Mouse (Mus musculus) hindlimb bud, embryonic 11.5 days (tissue): Measurements from ENCODE around the gene Cmah.

Experiments used
- DNase-seq: peaks from one replicate; pipeline ENCODE4 v3.0.0-alpha.2; 2012; ENCODE audit warnings: low read depth, low spot score; ENCODE audit errors: extremely low spot score

Cmah gene

DNA sequence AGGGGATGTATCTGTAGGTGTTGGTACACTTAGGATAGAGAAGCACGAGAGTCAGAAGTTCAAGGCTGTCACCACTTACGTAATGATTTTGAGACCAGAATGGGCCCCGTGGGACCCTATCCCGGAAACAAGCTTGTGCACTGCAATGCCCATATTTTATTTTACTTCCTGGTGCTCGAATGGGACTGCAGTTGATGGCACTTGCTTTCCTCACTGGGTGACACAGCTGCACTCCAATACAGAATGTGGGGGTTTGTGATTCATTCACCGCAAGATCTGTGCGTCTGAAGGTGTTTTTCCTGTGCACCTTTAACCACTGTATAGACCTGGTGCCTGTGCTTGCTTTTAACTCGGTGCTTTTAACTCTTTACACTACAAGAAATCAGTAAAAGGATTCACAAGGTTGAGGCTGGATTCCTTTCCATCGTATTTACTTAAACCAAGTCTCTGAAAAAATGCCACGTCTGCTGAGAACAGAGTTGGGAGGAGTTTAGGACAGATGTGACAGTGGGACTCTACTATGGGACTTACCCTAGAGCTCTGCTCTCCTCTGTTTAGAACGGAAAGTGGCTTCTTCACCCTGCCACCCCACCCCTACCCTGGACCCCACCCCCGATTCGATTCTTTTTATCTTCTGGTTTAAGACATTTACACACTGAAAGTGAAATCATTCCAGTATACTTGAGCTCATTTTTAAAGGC is 88.5 kb downstream of the Cmah start:
- no peak for DNase-seq

GRCm38 (mm10) chr13:24416409-24416808 is 89.2 kb downstream of the Cmah start:
- no peak for DNase-seq

DNA sequence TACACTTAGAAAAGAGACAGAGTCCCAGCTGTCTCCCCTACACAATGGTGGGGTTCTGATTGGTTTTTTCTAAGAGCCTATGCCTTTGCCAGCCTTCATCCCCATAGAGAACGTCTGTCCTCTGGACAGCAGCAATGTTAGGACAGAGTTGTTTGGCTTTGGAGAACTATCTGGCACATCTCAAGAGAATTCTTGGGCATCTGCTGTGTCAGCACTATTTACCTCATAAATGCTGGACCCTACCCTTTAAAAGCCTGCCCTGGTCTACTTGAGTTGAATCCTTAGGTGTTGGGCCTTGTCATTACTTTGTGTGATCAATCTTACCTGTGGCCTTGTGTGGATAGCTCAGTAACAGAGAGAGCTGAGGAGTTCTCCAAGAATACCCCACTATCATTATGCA is 90.8 kb downstream of the Cmah start:
- DNase-seq: no peak

- no peak for DNase-seq
Measured at GRCm38 (mm10) chr13:24418814-24419213, 91.6 kb downstream of the Cmah start.

DNA sequence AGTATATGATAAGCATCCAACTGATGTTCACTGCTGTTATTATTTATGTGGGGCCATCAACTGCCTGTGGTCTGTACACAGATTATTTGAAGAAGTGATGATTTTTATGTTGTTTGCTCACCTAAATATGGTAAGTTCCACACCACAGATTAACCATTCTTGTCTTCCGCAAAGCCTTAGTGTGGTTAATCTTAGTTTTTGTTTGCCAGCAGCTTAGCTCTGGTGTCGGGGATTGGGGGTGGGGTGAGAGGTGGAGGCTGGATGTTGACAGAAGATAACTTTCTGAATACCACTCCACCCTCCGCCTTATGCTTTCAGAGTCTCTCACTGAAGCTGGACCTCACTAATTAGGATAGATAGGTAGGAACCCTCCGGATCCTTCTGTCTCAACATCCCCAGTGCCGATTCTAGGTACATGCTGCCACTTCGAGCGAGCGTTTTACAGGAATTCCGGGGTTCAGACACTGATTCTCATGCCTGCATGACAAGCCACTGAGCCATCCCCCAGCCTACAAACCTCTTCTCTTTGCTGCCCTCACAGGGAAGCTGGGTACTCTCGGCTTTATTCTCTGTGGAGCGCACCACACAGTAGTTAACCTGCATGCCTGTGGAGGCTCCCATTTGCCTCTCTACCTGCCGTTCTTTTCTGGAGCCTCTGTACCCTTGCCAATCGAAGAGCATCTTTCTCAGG is 92.5 kb downstream of the Cmah start:
- no peak for DNase-seq

- no peak for DNase-seq
Measured at GRCm38 (mm10) chr13:24421987-24422386, 94.8 kb downstream of the Cmah start.

- no peak for DNase-seq
Measured at GRCm38 (mm10) chr13:24430215-24430614, 103.0 kb downstream of the Cmah start.

DNA sequence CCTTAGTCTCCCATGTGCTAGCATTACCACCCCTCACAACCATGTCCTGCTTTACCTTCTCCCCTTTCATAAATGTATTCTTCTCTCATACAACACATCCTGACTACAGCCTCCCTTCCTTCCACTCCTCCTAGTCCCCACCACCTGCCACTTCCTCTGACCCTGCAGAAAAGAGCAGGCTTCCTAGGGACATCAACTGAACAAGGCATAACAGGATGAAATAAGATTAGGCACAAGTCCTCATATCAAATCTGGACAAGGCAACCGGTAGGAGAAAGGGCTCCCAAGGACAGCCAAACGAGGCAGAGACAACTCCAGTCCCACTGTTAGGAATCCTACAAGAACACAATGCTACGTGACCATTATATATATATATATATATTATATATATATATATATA is 104.4 kb downstream of the Cmah start:
- no peak for DNase-seq

- no peak for DNase-seq
Measured at GRCm38 (mm10) chr13:24442272-24442671, 115.1 kb downstream of the Cmah start.

DNA sequence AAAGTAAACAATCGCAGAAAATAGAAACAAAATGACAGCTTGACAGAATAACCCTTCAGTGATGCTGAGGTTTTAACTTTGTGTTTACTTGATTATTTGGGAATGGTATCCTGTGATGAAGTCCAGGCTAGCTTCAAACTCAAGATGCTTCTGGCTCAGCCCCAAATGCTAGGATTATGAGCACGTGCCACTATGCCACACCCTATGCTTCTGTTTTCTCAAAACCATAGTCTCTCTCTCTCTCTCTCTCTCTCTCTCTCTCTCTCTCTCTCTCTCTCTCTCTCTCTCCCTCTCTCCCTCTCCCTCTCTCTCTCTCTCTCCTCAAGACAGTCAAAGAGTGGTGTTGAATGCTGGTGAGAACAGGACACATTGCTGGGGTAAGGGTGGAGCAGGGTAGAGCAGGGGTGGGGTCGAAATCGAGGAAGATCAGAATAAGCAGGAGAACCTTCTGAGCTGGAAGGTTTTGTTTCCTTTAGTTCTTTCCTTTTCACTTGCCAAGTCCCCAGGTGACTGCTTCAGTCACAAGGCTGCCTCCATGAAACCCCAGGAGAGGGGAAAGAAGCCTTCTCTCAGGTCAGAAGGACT is 116.7 kb downstream of the Cmah start:
- no peak for DNase-seq

GRCm38 (mm10) chr13:24444709-24445108 is 117.5 kb downstream of the Cmah start:
- DNase-seq: no peak

- DNase-seq: no peak
Measured at GRCm38 (mm10) chr13:24445166-24445565, 118.0 kb downstream of the Cmah start.

- no peak for DNase-seq
Measured at GRCm38 (mm10) chr13:24446081-24446480, 118.9 kb downstream of the Cmah start.

DNA sequence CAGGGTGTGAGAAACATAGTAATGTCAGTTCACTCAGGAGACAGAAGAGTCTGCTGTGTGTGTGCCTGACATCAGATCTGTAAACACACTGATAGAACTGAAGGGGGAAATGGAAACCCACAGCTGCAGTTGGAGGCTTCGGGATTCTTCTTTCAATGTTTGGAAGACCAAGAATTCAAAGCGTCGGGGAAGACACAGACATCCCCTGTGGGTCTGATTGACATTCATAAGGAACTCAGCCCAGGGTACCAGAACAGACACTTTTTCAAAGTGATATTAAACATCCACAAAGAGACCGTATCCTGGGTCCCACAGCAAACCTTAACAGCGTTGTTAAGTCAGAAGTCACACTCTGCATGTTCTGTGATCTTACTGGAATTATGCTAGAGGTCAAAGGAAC is 119.8 kb downstream of the Cmah start:
- DNase-seq: no peak

DNA sequence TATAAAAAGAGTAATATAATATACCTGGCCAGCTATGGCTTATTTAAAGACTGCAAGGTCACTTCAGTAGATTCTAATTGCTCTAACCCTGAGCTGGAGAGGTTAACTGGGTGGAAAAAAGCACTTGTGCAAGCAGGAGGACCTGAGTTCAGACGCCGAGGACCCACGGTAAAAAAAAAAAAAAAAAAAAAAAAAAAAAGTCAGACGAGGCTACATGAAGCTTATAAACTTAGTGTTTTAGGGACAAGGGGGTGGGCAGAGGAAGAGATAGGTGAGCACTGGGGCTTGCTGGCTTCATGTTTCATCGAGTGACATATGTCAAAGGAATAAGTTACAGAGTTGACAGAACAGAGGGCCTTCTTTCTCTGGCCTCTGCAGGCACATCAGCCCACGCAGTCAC is 121.4 kb downstream of the Cmah start:
- DNase-seq: no peak

- no peak for DNase-seq
Measured at GRCm38 (mm10) chr13:24451455-24451854, 124.3 kb downstream of the Cmah start.

GRCm38 (mm10) chr13:24453737-24454136 is 126.5 kb downstream of the Cmah start:
- DNase-seq: no peak

DNA sequence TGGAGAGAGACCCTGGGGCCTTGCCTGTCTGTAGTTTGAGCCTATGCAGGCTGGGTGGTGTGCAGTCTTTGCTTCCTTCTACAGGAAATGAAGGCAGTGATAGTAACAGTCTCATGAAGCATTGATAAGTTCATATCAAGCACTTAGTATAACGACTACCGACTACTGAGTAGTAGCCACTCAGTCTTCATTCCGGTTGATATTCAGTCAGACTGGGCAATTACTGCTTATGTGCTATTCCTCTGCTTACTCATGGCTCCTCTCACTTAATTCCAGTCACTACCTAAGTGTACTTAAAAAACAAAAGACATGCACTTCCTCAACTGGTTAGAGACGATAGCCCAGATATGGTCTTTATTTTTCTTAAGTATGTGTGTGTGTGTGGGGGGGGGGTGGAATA is 129.2 kb downstream of the Cmah start:
- no peak for DNase-seq

DNA sequence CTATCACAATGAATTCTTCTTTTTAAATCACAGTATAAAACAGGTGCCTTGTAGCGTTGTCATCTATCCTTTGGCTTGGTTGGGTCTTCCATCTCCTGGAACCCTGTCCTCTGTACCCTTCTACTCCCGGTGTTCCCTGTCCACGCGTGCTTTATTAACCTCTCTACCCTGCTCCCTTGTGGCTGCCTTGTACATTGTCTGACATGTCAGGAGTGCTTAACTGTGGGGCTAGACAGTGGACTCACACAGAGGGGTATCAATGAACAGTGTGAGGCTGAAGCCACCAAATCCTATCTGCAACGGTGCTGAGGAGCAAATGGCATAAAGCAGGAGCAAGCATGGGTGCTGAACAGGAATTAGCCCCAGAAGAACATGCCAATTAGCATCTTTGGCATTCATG is 133.3 kb downstream of the Cmah start:
- DNase-seq: no peak

GRCm38 (mm10) chr13:24463767-24464166 is 136.6 kb downstream of the Cmah start:
- DNase-seq: no peak

GRCm38 (mm10) chr13:24466027-24466426 is 138.8 kb downstream of the Cmah start:
- no peak for DNase-seq

DNA sequence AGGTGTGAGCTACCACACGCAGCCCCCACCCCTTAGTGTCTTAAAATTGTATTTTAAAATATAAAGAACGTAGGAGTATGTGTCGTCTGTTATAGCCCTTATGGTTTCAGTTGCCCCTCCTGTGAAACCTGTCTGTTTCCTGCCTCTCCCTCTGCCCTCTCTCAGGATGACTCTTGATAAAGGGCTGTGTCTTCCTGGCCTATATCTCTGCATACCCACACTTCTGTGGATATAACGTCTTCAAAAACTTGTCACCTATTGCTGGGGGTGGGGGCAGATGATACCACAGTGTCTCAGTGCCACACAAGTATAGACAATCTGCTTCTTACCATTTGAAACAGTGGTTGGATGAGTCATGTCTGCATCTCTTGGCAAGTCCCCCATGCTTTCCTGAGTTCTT is 140.6 kb downstream of the Cmah start:
- DNase-seq: no peak
